Mouse (Mus musculus) forebrain, embryonic 12.5 days (tissue): ENCODE measurements at regions not wholly inside any gene's neighbourhood (a gene's known extent, or its start where the extent isn't known, plus 50 kb on each side); places are given as distances from the start of the nearest gene placed in this dataset.

Source experiments
- ATAC-seq: fragments of 200-750 bp; cut with Nextera tagmentation; 2 replicates; pipeline ENCODE4 v1.8.0; 2017; ENCODE audit warnings: moderate TSS enrichment; ENCODE audit not compliant: low FRiP score
- H3K27ac ChIP-seq: fragments of 300-500 bp; sonication (generic); 2 replicates; pipeline ENCODE4 v1.5.1; 2016; ENCODE audit warnings: mild to moderate bottlenecking
- H3K27me3 ChIP-seq: fragments of 300-500 bp; sonication (generic); 2 replicates; pipeline ENCODE4 v1.6.1; 2016; ENCODE audit warnings: mild to moderate bottlenecking
- H3K36me3 ChIP-seq: fragments of 300-500 bp; sonication (generic); replicated peaks from 2 replicates; pipeline ENCODE4 v1.6.1; 2016; ENCODE audit warnings: mild to moderate bottlenecking
- H3K4me1 ChIP-seq: fragments of 300-500 bp; sonication (generic); 2 replicates; pipeline ENCODE4 v1.6.1; 2016
- H3K4me2 ChIP-seq: fragments of 300-500 bp; sonication (generic); 2 replicates; pipeline ENCODE4 v1.6.1; 2016; ENCODE audit warnings: mild to moderate bottlenecking, moderate library complexity
- H3K4me3 ChIP-seq: fragments of 300-500 bp; sonication (generic); replicated peaks from 2 replicates; pipeline ENCODE4 v1.5.1; 2016; ENCODE audit warnings: mild to moderate bottlenecking
- H3K9ac ChIP-seq: fragments of 300-500 bp; sonication (generic); 2 replicates; pipeline ENCODE4 v1.6.1; 2016; ENCODE audit warnings: mild to moderate bottlenecking
- H3K9me3 ChIP-seq: fragments of 300-500 bp; sonication (generic); 2 replicates; pipeline ENCODE4 v1.6.1; 2016
- WGBS: fragments of 180-500 bp; shearing (Covaris S2); methylation state at CpG from one replicate; pipeline ENCODE4 v1.1.7; 2016; 5-methylcytosine and 5-hydroxymethylcytosine counted together

GRCm38 (mm10) chr1:90360065-90360464 is 156.3 kb downstream of the Ackr3 start:
- no peak for ATAC-seq
- no peak overlapping the region for H3K4me3 ChIP-seq
- H3K4me2 ChIP-seq: no peak overlapping the region
- WGBS: 82% methylated on average over 3 of the region's 3 CpGs
- H3K9me3 ChIP-seq: no peaks in the 10 kb centered on the region
- no peaks in the 10 kb centered on the region for H3K4me1 ChIP-seq
- no peak overlapping the region for H3K27ac ChIP-seq
- no peak overlapping the region for H3K9ac ChIP-seq
- H3K27me3 ChIP-seq: no peaks in the 10 kb centered on the region
- no peaks in the 10 kb centered on the region for H3K36me3 ChIP-seq

GRCm38 (mm10) chr1:90364444-90364843 is 160.7 kb downstream of the Ackr3 start:
- H3K4me2 ChIP-seq: no peak overlapping the region
- no peaks in the 10 kb centered on the region for H3K36me3 ChIP-seq
- no peak overlapping the region for H3K27ac ChIP-seq
- H3K4me3 ChIP-seq: no peak overlapping the region
- no peaks in the 10 kb centered on the region for H3K27me3 ChIP-seq
- H3K9me3 ChIP-seq: no peaks in the 10 kb centered on the region
- 77% methylated on average over 4 of the region's 4 CpGs for WGBS
- no peak for ATAC-seq
- no peak overlapping the region for H3K9ac ChIP-seq
- no peaks in the 10 kb centered on the region for H3K4me1 ChIP-seq

GRCm38 (mm10) chr1:90368581-90368980 is 164.8 kb downstream of the Ackr3 start:
- Histone ChIP-seq H3K36me3 (no peaks in the 10 kb centered on the region), H3K9ac (no peak overlapping the region), H3K4me3 (no peak overlapping the region), H3K27me3 (no peaks in the 10 kb centered on the region), H3K4me2 (no peak overlapping the region), H3K27ac (no peak overlapping the region), H3K9me3 (no peaks in the 10 kb centered on the region; the same call in 1 of the 2 replicates), H3K4me1 (no peaks in the 10 kb centered on the region)
- WGBS: 85% methylated on average over 10 of the region's 10 CpGs
- no peak for ATAC-seq

GRCm38 (mm10) chr1:90369287-90369686 is 165.5 kb downstream of the Ackr3 start:
- H3K4me3 ChIP-seq: no peak overlapping the region
- ATAC-seq: no peak
- no peaks in the 10 kb centered on the region for H3K27me3 ChIP-seq
- H3K36me3 ChIP-seq: no peaks in the 10 kb centered on the region
- no peak overlapping the region for H3K4me2 ChIP-seq
- no peaks in the 10 kb centered on the region for H3K4me1 ChIP-seq
- WGBS: 76% methylated on average over 2 of the region's 2 CpGs
- no peak overlapping the region for H3K27ac ChIP-seq
- H3K9ac ChIP-seq: no peak overlapping the region
- H3K9me3 ChIP-seq: no peaks in the 10 kb centered on the region; the same call in 1 of the 2 replicates

GRCm38 (mm10) chr1:90370766-90371165 is 167.0 kb downstream of the Ackr3 start:
- Histone ChIP-seq H3K36me3 (no peaks in the 10 kb centered on the region), H3K9me3 (no peaks in the 10 kb centered on the region; the same call in 1 of the 2 replicates), H3K27ac (no peak overlapping the region), H3K4me3 (no peak overlapping the region), H3K27me3 (no peaks in the 10 kb centered on the region), H3K4me1 (no peaks in the 10 kb centered on the region), H3K4me2 (no peak overlapping the region), H3K9ac (no peak overlapping the region)
- WGBS: 86% methylated on average over 5 of the region's 5 CpGs
- ATAC-seq: no peak

GRCm38 (mm10) chr1:90373001-90373400 is 169.2 kb downstream of the Ackr3 start:
- H3K9me3 ChIP-seq: no peaks in the 10 kb centered on the region; the same call in 1 of the 2 replicates
- H3K9ac ChIP-seq: no peak overlapping the region
- H3K4me3 ChIP-seq: no peak overlapping the region
- no peak overlapping the region for H3K27ac ChIP-seq
- no peaks in the 10 kb centered on the region for H3K27me3 ChIP-seq
- no peak for ATAC-seq
- no peaks in the 10 kb centered on the region for H3K36me3 ChIP-seq
- H3K4me1 ChIP-seq: no peaks in the 10 kb centered on the region
- WGBS: 49% methylated on average over 5 of the region's 5 CpGs
- no peak overlapping the region for H3K4me2 ChIP-seq

- Histone ChIP-seq H3K4me3 (no peak overlapping the region), H3K36me3 (no peaks in the 10 kb centered on the region), H3K9ac (no peak overlapping the region), H3K27ac (no peak overlapping the region), H3K9me3 (no peaks in the 10 kb centered on the region; the same call in 1 of the 2 replicates), H3K4me2 (no peak overlapping the region), H3K4me1 (no peaks in the 10 kb centered on the region), H3K27me3 (no peaks in the 10 kb centered on the region)
- WGBS: 78% methylated on average over 12 of the region's 12 CpGs
- no peak for ATAC-seq
Measured at GRCm38 (mm10) chr1:90374517-90374916, 170.7 kb downstream of the Ackr3 start.

- H3K4me3 ChIP-seq: no peak overlapping the region
- no peaks in the 10 kb centered on the region for H3K36me3 ChIP-seq
- no peaks in the 10 kb centered on the region for H3K4me1 ChIP-seq
- no peak overlapping the region for H3K9ac ChIP-seq
- H3K4me2 ChIP-seq: no peak overlapping the region
- no peaks in the 10 kb centered on the region for H3K9me3 ChIP-seq
- H3K27me3 ChIP-seq: no peaks in the 10 kb centered on the region
- 85% methylated on average over 9 of the region's 9 CpGs for WGBS
- no peak for ATAC-seq
- no peak overlapping the region for H3K27ac ChIP-seq
Measured at GRCm38 (mm10) chr1:90380034-90380705, 176.4 kb downstream of the Ackr3 start.

- ATAC-seq: no peak
- Histone ChIP-seq H3K27me3 (no peaks in the 10 kb centered on the region), H3K27ac (no peak overlapping the region), H3K4me1 (no peaks in the 10 kb centered on the region), H3K4me3 (no peak overlapping the region), H3K36me3 (no peaks in the 10 kb centered on the region), H3K9me3 (no peaks in the 10 kb centered on the region), H3K9ac (no peak overlapping the region), H3K4me2 (no peak overlapping the region)
- 81% methylated on average over 11 of the region's 11 CpGs for WGBS
Measured at GRCm38 (mm10) chr1:90382941-90383470, 179.2 kb downstream of the Ackr3 start.

GRCm38 (mm10) chr1:90385024-90385423 is 181.2 kb downstream of the Ackr3 start:
- Histone ChIP-seq H3K4me3 (no peak overlapping the region), H3K27ac (no peak overlapping the region), H3K36me3 (no peaks in the 10 kb centered on the region), H3K4me2 (no peak overlapping the region), H3K9me3 (no peaks in the 10 kb centered on the region), H3K4me1 (no peaks in the 10 kb centered on the region), H3K9ac (no peak overlapping the region), H3K27me3 (no peaks in the 10 kb centered on the region)
- 92% methylated on average over 4 of the region's 4 CpGs for WGBS
- ATAC-seq: no peak

GRCm38 (mm10) chr1:90386792-90387191 is 183.0 kb downstream of the Ackr3 start:
- no peaks in the 10 kb centered on the region for H3K4me1 ChIP-seq
- H3K36me3 ChIP-seq: no peaks in the 10 kb centered on the region
- 91% methylated on average over 7 of the region's 7 CpGs for WGBS
- no peaks in the 10 kb centered on the region for H3K27me3 ChIP-seq
- H3K27ac ChIP-seq: no peak overlapping the region
- H3K4me2 ChIP-seq: no peak overlapping the region
- ATAC-seq: no peak
- H3K4me3 ChIP-seq: no peak overlapping the region
- no peak overlapping the region for H3K9ac ChIP-seq
- H3K9me3 ChIP-seq: no peaks in the 10 kb centered on the region

GRCm38 (mm10) chr1:90390422-90390821 is 186.6 kb downstream of the Ackr3 start:
- Histone ChIP-seq H3K9me3 (no peaks in the 10 kb centered on the region), H3K36me3 (no peaks in the 10 kb centered on the region)
- ATAC-seq: no peak

GRCm38 (mm10) chr1:90393861-90394260 is 190.1 kb downstream of the Ackr3 start:
- Histone ChIP-seq H3K9ac (no peak overlapping the region), H3K4me1 (peaks cover 9% of the 10 kb centered on the region), H3K27me3 (no peaks in the 10 kb centered on the region), H3K4me2 (no peak overlapping the region), H3K27ac (no peak overlapping the region), H3K9me3 (no peaks in the 10 kb centered on the region), H3K36me3 (no peaks in the 10 kb centered on the region), H3K4me3 (no peak overlapping the region)
- 81% methylated on average over 5 of the region's 5 CpGs for WGBS
- no peak for ATAC-seq

More at GRCm38 (mm10) chr1:90390422-90390821, 186.6 kb downstream of the Ackr3 start:
- Histone ChIP-seq H3K4me2 (no peak overlapping the region), H3K4me3 (no peak overlapping the region), H3K27ac (no peak overlapping the region), H3K4me1 (no peaks in the 10 kb centered on the region), H3K9ac (no peak overlapping the region), H3K27me3 (no peaks in the 10 kb centered on the region)
- WGBS: 85% methylated on average over 7 of the region's 7 CpGs
